Mouse (Mus musculus): Measurements from ENCODE around the gene Smad5. TPM values are rescaled to one million over a fixed set of nuclear protein-coding genes. Genes with fewer than 3 reads are reported as not detected.

The Smad5 gene
- polyA plus RNA-seq, 1 experiment from 2014 or later, result 71.1 TPM

GRCm38 (mm10) chr13:56781697-56782096 lies 78.9 kb downstream of the Smad5 start:
- ATAC-seq (ENCODE audit: insufficient number of reproducible peaks, low FRiP score, low TSS enrichment, low read depth), result no peak
- WGBS, result 94% methylated on average over 3 of the region's 3 CpGs
- Histone ChIP-seq H3K27ac (replicated peaks; ENCODE audit: low read depth, low read length) (no peak overlapping the region), H3K4me3 (ENCODE audit: low read depth, low read length) (no peak overlapping the region), H3K9me3 (ENCODE audit: control insufficient read depth, low read length) (no peaks in the 10 kb centered on the region), H3K4me1 (ENCODE audit: control insufficient read depth, insufficient read depth, low read length) (no peaks in the 10 kb centered on the region), H3K36me3 (ENCODE audit: control insufficient read depth, insufficient read depth, low read length) (no peaks in the 10 kb centered on the region), H3K9ac (ENCODE audit: low read length) (no peak overlapping the region), H3K27me3 (ENCODE audit: control insufficient read depth, insufficient read depth, low read length) (no peaks in the 10 kb centered on the region), H3K4me2 (ENCODE audit: low read depth, severe bottlenecking) (no peak overlapping the region)
- DNase-seq (ENCODE audit: low spot score), result no peak

GRCm38 (mm10) chr13:56782621-56783020 lies 79.8 kb downstream of the Smad5 start:
- no peaks in the 10 kb centered on the region for H3K36me3 ChIP-seq (ENCODE audit: control insufficient read depth, insufficient read depth, low read length)
- no peak overlapping the region for H3K4me2 ChIP-seq (ENCODE audit: low read depth, severe bottlenecking)
- DNase-seq (ENCODE audit: low spot score) (no peak), ATAC-seq (ENCODE audit: insufficient number of reproducible peaks, low FRiP score, low TSS enrichment, low read depth) (no peak)
- WGBS, result 89% methylated on average over 1 of the region's 1 CpGs
- H3K9ac ChIP-seq (ENCODE audit: low read length), result no peak overlapping the region
- no peaks in the 10 kb centered on the region for H3K27me3 ChIP-seq (ENCODE audit: control insufficient read depth, insufficient read depth, low read length)
- no peaks in the 10 kb centered on the region for H3K9me3 ChIP-seq (ENCODE audit: control insufficient read depth, low read length)
- H3K4me1 ChIP-seq (ENCODE audit: control insufficient read depth, insufficient read depth, low read length), result no peaks in the 10 kb centered on the region
- no peak overlapping the region for H3K4me3 ChIP-seq (ENCODE audit: low read depth, low read length)
- H3K27ac ChIP-seq (replicated peaks; ENCODE audit: low read depth, low read length), result no peak overlapping the region

DNA sequence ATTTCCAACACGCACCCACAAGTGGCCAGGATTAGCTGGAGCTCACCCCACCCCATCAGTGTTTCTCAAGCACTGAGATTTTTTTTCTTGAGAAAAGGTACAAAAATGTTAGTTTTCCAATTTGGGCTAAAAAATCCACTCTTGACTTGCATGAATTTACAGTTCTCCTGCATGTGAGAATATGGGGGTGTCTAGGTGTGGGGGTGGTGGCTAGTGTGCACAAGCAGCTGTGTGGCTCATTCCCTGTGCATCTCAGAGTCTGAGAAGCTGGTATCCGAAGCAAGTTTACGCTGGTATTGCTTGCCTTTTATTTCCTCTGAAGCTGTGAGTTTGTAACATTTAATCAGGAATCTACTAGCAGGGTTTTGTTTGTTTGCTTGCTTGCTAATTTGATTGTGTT lies 87.9 kb downstream of the Smad5 start:
- 84% methylated on average over 3 of the region's 3 CpGs for WGBS
- ATAC-seq (ENCODE audit: insufficient number of reproducible peaks, low FRiP score, low TSS enrichment, low read depth) (no peak), DNase-seq (ENCODE audit: low spot score) (no peak)
- Histone ChIP-seq H3K9ac (ENCODE audit: low read length) (no peak overlapping the region), H3K36me3 (ENCODE audit: control insufficient read depth, insufficient read depth, low read length) (no peaks in the 10 kb centered on the region), H3K9me3 (ENCODE audit: control insufficient read depth, low read length) (no peaks in the 10 kb centered on the region), H3K4me3 (ENCODE audit: low read depth, low read length) (no peak overlapping the region), H3K4me2 (ENCODE audit: low read depth, severe bottlenecking) (no peak overlapping the region), H3K27ac (replicated peaks; ENCODE audit: low read depth, low read length) (no peak overlapping the region), H3K4me1 (ENCODE audit: control insufficient read depth, insufficient read depth, low read length) (peaks cover 11% of the 10 kb centered on the region; the same call in 1 of the 2 replicates), H3K27me3 (ENCODE audit: control insufficient read depth, insufficient read depth, low read length) (no peaks in the 10 kb centered on the region)

Other genes with a start within 250 kb of the Smad5 start
- not detected in 2 replicates for gene Il9, start 220.8 kb upstream of the Smad5 start, polyA plus RNA-seq (2014; fragmentation: Nextera tagmentation; extraction: Ambion mirVana)
- 1.5 and 2.0 TPM in 2 replicates for gene Fbxl21, start 180.5 kb upstream of the Smad5 start, polyA plus RNA-seq (2014; fragmentation: Nextera tagmentation; extraction: Ambion mirVana)
- gene Lect2, start 154.5 kb upstream of the Smad5 start, polyA plus RNA-seq (2014; fragmentation: Nextera tagmentation; extraction: Ambion mirVana), result not detected in 2 replicates
- gene Tgfbi, start 93.5 kb upstream of the Smad5 start, polyA plus RNA-seq (2014; fragmentation: Nextera tagmentation; extraction: Ambion mirVana), result 47.3 and 48.2 TPM in 2 replicates
- gene Gm45623, start 50.8 kb downstream of the Smad5 start, polyA plus RNA-seq (2014; fragmentation: Nextera tagmentation; extraction: Ambion mirVana), result not detected in 2 replicates
- 0.04 TPM in 1 of 2 replicates, not detected in the other for gene Trpc7, start 193.0 kb downstream of the Smad5 start, polyA plus RNA-seq (2014; fragmentation: Nextera tagmentation; extraction: Ambion mirVana)